Mouse (Mus musculus): ENCODE results near the gene 1700016C15Rik.

GRCm38 (mm10) chr1:177731973-177732372 is 2.4 kb downstream of the 1700016C15Rik start:
- TF ChIP-seq CTCF (IDR thresholded peaks at IDR 0.05; ENCODE audit: insufficient read depth, low read depth, low read length), result no peak
- no peak for TF ChIP-seq POLR2A (IDR thresholded peaks at IDR 0.05; ENCODE audit: insufficient read depth, low read depth, low read length)
